Mouse (Mus musculus): ENCODE data around the gene Adgrl1. TPM values are rescaled to one million over a fixed set of nuclear protein-coding genes. Genes with fewer than 3 reads are reported as not detected.

Adgrl1 gene
- polyA plus RNA-seq, 1 experiment, result 113 TPM

- Histone ChIP-seq H3K27ac (ENCODE audit: insufficient read depth, low read depth, low read length) (no peak overlapping the region), H3K4me3 (ENCODE audit: insufficient read depth, low read depth, low read length) (no peak overlapping the region), H3K4me1 (ENCODE audit: control insufficient read depth, insufficient read depth, low read length) (no peaks in the 10 kb centered on the region)
- WGBS, result 84% methylated on average over 8 of the region's 8 CpGs
- TF ChIP-seq POLR2A (IDR thresholded peaks at IDR 0.05; ENCODE audit: insufficient read depth, low read depth, low read length), result no peak
- no peak for TF ChIP-seq CTCF (IDR thresholded peaks at IDR 0.05; ENCODE audit: insufficient read depth, low read depth, low read length)
Measured at GRCm38 (mm10) chr8:83935435-83935834, 35.5 kb downstream of the Adgrl1 start.

GRCm38 (mm10) chr8:83937645-83938044 is 37.7 kb downstream of the Adgrl1 start:
- Histone ChIP-seq H3K4me3 (ENCODE audit: insufficient read depth, low read depth, low read length) (no peak overlapping the region), H3K27ac (ENCODE audit: insufficient read depth, low read depth, low read length) (no peak overlapping the region), H3K4me1 (ENCODE audit: control insufficient read depth, insufficient read depth, low read length) (no peaks in the 10 kb centered on the region)
- 91% methylated on average over 7 of the region's 7 CpGs for WGBS
- TF ChIP-seq CTCF (IDR thresholded peaks at IDR 0.05; ENCODE audit: insufficient read depth, low read depth, low read length) (no peak), POLR2A (IDR thresholded peaks at IDR 0.05; ENCODE audit: insufficient read depth, low read depth, low read length) (no peak)

- TF ChIP-seq CTCF (IDR thresholded peaks at IDR 0.05; ENCODE audit: insufficient read depth, low read depth, low read length) (no peak), POLR2A (IDR thresholded peaks at IDR 0.05; ENCODE audit: insufficient read depth, low read depth, low read length) (no peak)
- Histone ChIP-seq H3K4me1 (ENCODE audit: control insufficient read depth, insufficient read depth, low read length) (no peaks in the 10 kb centered on the region), H3K4me3 (ENCODE audit: insufficient read depth, low read depth, low read length) (no peak overlapping the region), H3K27ac (ENCODE audit: insufficient read depth, low read depth, low read length) (no peak overlapping the region)
- 93% methylated on average over 15 of the region's 15 CpGs for WGBS
Measured at GRCm38 (mm10) chr8:83938330-83938729, 38.4 kb downstream of the Adgrl1 start.

- no peak for TF ChIP-seq POLR2A (IDR thresholded peaks at IDR 0.05; ENCODE audit: insufficient read depth, low read depth, low read length)
- no peak for TF ChIP-seq CTCF (IDR thresholded peaks at IDR 0.05; ENCODE audit: insufficient read depth, low read depth, low read length)
- no peak overlapping the region for H3K4me3 ChIP-seq (ENCODE audit: insufficient read depth, low read depth, low read length)
- H3K27ac ChIP-seq (ENCODE audit: insufficient read depth, low read depth, low read length), result no peak overlapping the region
- no peaks in the 10 kb centered on the region for H3K4me1 ChIP-seq (ENCODE audit: control insufficient read depth, insufficient read depth, low read length)
- 78% methylated on average over 6 of the region's 6 CpGs for WGBS
Measured at GRCm38 (mm10) chr8:83941066-83941677, 41.3 kb downstream of the Adgrl1 start.

- H3K4me1 ChIP-seq (ENCODE audit: control insufficient read depth, insufficient read depth, low read length), result no peaks in the 10 kb centered on the region
Measured at GRCm38 (mm10) chr8:83942446-83942845, 42.5 kb downstream of the Adgrl1 start.

GRCm38 (mm10) chr8:83945540-83945939 is 45.6 kb downstream of the Adgrl1 start:
- H3K4me3 ChIP-seq (ENCODE audit: insufficient read depth, low read depth, low read length), result no peak overlapping the region
- H3K4me1 ChIP-seq (ENCODE audit: control insufficient read depth, insufficient read depth, low read length), result no peaks in the 10 kb centered on the region
- H3K27ac ChIP-seq (ENCODE audit: insufficient read depth, low read depth, low read length), result no peak overlapping the region
- TF ChIP-seq POLR2A (IDR thresholded peaks at IDR 0.05; ENCODE audit: insufficient read depth, low read depth, low read length), result no peak
- no peak for TF ChIP-seq CTCF (IDR thresholded peaks at IDR 0.05; ENCODE audit: insufficient read depth, low read depth, low read length)
- 76% methylated on average over 3 of the region's 3 CpGs for whole genome bisulfite sequencing

More at GRCm38 (mm10) chr8:83942446-83942845, 42.5 kb downstream of the Adgrl1 start:
- H3K4me3 ChIP-seq (ENCODE audit: insufficient read depth, low read depth, low read length), result no peak overlapping the region
- TF ChIP-seq POLR2A (IDR thresholded peaks at IDR 0.05; ENCODE audit: insufficient read depth, low read depth, low read length) (no peak), CTCF (IDR thresholded peaks at IDR 0.05; ENCODE audit: insufficient read depth, low read depth, low read length) (no peak)
- WGBS, result 40% methylated on average over 1 of the region's 1 CpGs
- H3K27ac ChIP-seq (ENCODE audit: insufficient read depth, low read depth, low read length), result no peak overlapping the region

- WGBS, result under 1% methylated on average over 14 of the region's 14 CpGs
- Histone ChIP-seq H3K4me3 (ENCODE audit: insufficient read depth, low read depth, low read length) (peak overlapping the region; percentile 39), H3K27ac (ENCODE audit: insufficient read depth, low read depth, low read length) (no peak overlapping the region), H3K4me1 (ENCODE audit: control insufficient read depth, insufficient read depth, low read length) (peaks cover 10% of the 10 kb centered on the region)
- no peak for TF ChIP-seq CTCF (IDR thresholded peaks at IDR 0.05; ENCODE audit: insufficient read depth, low read depth, low read length)
- TF ChIP-seq POLR2A (IDR thresholded peaks at IDR 0.05; ENCODE audit: insufficient read depth, low read depth, low read length), result no peak; the same call in 1 of the 2 replicates
Measured at GRCm38 (mm10) chr8:83954749-83955105, 54.8 kb downstream of the Adgrl1 start.

GRCm38 (mm10) chr8:83955106-83955957 is 55.4 kb downstream of the Adgrl1 start, which contains the start of the genes Gm10644 and Asf1b:
Gene Gm10644 (minus strand): TSS chr8:83955205.
Gene Asf1b (plus strand): TSS chr8:83955507.
- peak within 1 kb of the TSS; percentile 56 for H3K4me3 ChIP-seq (ENCODE audit: insufficient read depth, low read depth, low read length)
- H3K4me1 ChIP-seq (ENCODE audit: control insufficient read depth, insufficient read depth, low read length), result peaks cover 10% of the 10 kb centered on the region
- no peak within 1 kb of the TSS for H3K27ac ChIP-seq (ENCODE audit: insufficient read depth, low read depth, low read length)
- peak; percentile 80 for TF ChIP-seq CTCF (IDR thresholded peaks at IDR 0.05; ENCODE audit: insufficient read depth, low read depth, low read length)
- TF ChIP-seq POLR2A (IDR thresholded peaks at IDR 0.05; ENCODE audit: insufficient read depth, low read depth, low read length), result no peak
- under 1% methylated on average over 75 of the region's 75 CpGs for WGBS

- no peak overlapping the region for H3K27ac ChIP-seq (ENCODE audit: insufficient read depth, low read depth, low read length)
- H3K4me1 ChIP-seq (ENCODE audit: control insufficient read depth, insufficient read depth, low read length), result peaks cover 10% of the 10 kb centered on the region
- H3K4me3 ChIP-seq (ENCODE audit: insufficient read depth, low read depth, low read length), result peak overlapping the region; percentile 56
- no peak for TF ChIP-seq CTCF (IDR thresholded peaks at IDR 0.05; ENCODE audit: insufficient read depth, low read depth, low read length)
- no peak for TF ChIP-seq POLR2A (IDR thresholded peaks at IDR 0.05; ENCODE audit: insufficient read depth, low read depth, low read length)
- WGBS, result under 1% methylated on average over 15 of the region's 15 CpGs
Measured at GRCm38 (mm10) chr8:83955958-83956218, 56.0 kb downstream of the Adgrl1 start.
